Mouse (Mus musculus) neural tube, embryonic 14.5 days (tissue): ENCODE data around the gene Kank4. TPM values are rescaled to one million over a fixed set of nuclear protein-coding genes. Genes with fewer than 3 reads are reported as not detected.

Experiments
- ATAC-seq: fragments of 200-750 bp; cut with Nextera tagmentation; 2 replicates; pipeline ENCODE4 v1.8.0; 2017; ENCODE audit warnings: low read depth, mild to moderate bottlenecking, moderate TSS enrichment, moderate library complexity
- H3K27ac ChIP-seq: fragments of 300-500 bp; sonication (generic); 2 replicates; pipeline ENCODE4 v1.5.1; 2014; ENCODE audit warnings: low read depth, mild to moderate bottlenecking, control low read depth, low read length, moderate library complexity, mixed read lengths
- H3K27me3 ChIP-seq: fragments of 300-500 bp; sonication (generic); 2 replicates; pipeline ENCODE4 v1.6.1; 2014; ENCODE audit warnings: low read length; ENCODE audit not compliant: control insufficient read depth, insufficient read depth
- H3K36me3 ChIP-seq: fragments of 300-500 bp; sonication (generic); 2 replicates; pipeline ENCODE4 v1.6.1; 2014; ENCODE audit warnings: low read length, mixed read lengths; ENCODE audit not compliant: control insufficient read depth, insufficient read depth
- H3K4me1 ChIP-seq: fragments of 300-500 bp; sonication (generic); 2 replicates; pipeline ENCODE4 v1.6.1; 2014; ENCODE audit warnings: low read length; ENCODE audit not compliant: control insufficient read depth, insufficient read depth
- H3K4me2 ChIP-seq: fragments of 300-500 bp; sonication (generic); 2 replicates; pipeline ENCODE4 v1.6.1; 2014; ENCODE audit warnings: mild to moderate bottlenecking, low read depth, low read length, control low read depth
- H3K4me3 ChIP-seq: fragments of 300-500 bp; sonication (generic); 2 replicates; pipeline ENCODE4 v1.5.1; 2014; ENCODE audit warnings: low read depth, low read length, control low read depth, mixed read lengths
- H3K9ac ChIP-seq: fragments of 300-500 bp; sonication (generic); replicated peaks from 2 replicates; pipeline ENCODE4 v1.6.1; 2014; ENCODE audit warnings: low read depth, mild to moderate bottlenecking, control low read depth, low read length, mixed read lengths
- H3K9me3 ChIP-seq: fragments of 300-500 bp; sonication (generic); 2 replicates; pipeline ENCODE4 v1.6.1; 2016; ENCODE audit warnings: low read length; ENCODE audit not compliant: control insufficient read depth
- WGBS: fragments of 180-500 bp; shearing (Covaris S2); extraction: QIAGEN DNeasy Blood & Tissue Kit; methylation state at CpG from one replicate; pipeline ENCODE4 v1.1.7; 2014; 5-methylcytosine and 5-hydroxymethylcytosine counted together
- polyA plus RNA-seq: library from polyadenylated mRNA; unstranded; fragments of >200 nt; fragmentation: Nextera tagmentation; extraction: Ambion mirVana; gene quantifications from 2 replicates; pipeline ENCODE4 v1.2.1, GENCODE M21; 2014

Kank4 gene
- polyA plus RNA-seq, 1 experiment from 2014 or later: 0.92 TPM

- Histone ChIP-seq H3K4me1 (no peaks in the 10 kb centered on the region), H3K27me3 (no peaks in the 10 kb centered on the region), H3K9ac (no peak overlapping the region), H3K4me3 (no peak overlapping the region), H3K9me3 (no peaks in the 10 kb centered on the region), H3K4me2 (no peak overlapping the region), H3K36me3 (no peaks in the 10 kb centered on the region), H3K27ac (no peak overlapping the region)
- ATAC-seq: no peak
- WGBS: 75% methylated on average over 14 of the region's 14 CpGs
Measured at GRCm38 (mm10) chr4:98767134-98768133, 49.9 kb downstream of the Kank4 start.

DNA sequence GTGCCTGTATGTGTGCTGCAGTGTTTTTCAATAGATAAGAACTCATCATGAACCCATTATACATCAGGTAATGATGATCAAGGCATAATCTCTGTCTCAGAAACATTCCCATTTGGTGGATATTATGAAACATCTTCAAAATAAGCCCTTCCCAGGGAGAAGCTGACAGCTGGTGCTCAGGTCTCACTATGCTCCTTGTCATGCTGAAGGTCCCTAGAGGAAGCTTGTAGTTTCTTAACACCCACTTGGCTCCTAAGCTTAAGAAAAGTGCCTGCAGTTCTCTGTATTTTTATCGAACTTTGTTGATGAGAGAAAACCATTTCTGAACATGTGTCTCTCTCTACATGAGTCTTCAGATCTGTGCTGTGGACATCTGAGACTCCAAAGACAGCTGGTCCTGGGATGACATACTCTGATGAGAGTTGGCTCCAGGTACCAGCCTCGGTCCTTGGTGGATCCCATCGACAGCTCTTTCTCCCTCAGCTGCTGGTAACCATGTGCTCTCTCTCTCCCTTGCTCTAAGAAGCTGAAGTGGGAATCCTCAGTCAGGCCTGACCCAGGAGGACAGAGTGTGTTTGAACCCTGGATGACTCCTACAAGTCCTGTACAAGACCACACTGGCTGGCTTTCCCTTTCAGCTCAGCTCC is 58.3 kb downstream of the Kank4 start:
- no peaks in the 10 kb centered on the region for H3K27me3 ChIP-seq
- H3K36me3 ChIP-seq: no peaks in the 10 kb centered on the region
- no peak overlapping the region for H3K9ac ChIP-seq
- H3K4me1 ChIP-seq: no peaks in the 10 kb centered on the region
- 89% methylated on average over 3 of the region's 3 CpGs for WGBS
- H3K9me3 ChIP-seq: no peaks in the 10 kb centered on the region
- no peak for ATAC-seq
- H3K4me2 ChIP-seq: no peak overlapping the region
- no peak overlapping the region for H3K27ac ChIP-seq
- H3K4me3 ChIP-seq: no peak overlapping the region

- no peaks in the 10 kb centered on the region for H3K27me3 ChIP-seq
- ATAC-seq: peak; percentile 68
- H3K9me3 ChIP-seq: no peaks in the 10 kb centered on the region
- no peaks in the 10 kb centered on the region for H3K4me1 ChIP-seq
- no peaks in the 10 kb centered on the region for H3K36me3 ChIP-seq
- 53% methylated on average over 4 of the region's 4 CpGs for WGBS
- H3K9ac ChIP-seq: no peak overlapping the region
- H3K4me2 ChIP-seq: no peak overlapping the region
- H3K4me3 ChIP-seq: no peak overlapping the region
- no peak overlapping the region for H3K27ac ChIP-seq
Measured at GRCm38 (mm10) chr4:98758012-98758821, 59.1 kb downstream of the Kank4 start.

GRCm38 (mm10) chr4:98756141-98756540 is 61.2 kb downstream of the Kank4 start:
- no peaks in the 10 kb centered on the region for H3K9me3 ChIP-seq
- H3K27me3 ChIP-seq: no peaks in the 10 kb centered on the region
- H3K4me2 ChIP-seq: no peak overlapping the region
- ATAC-seq: no peak
- H3K36me3 ChIP-seq: no peaks in the 10 kb centered on the region
- 36% methylated on average over 11 of the region's 11 CpGs for WGBS
- no peaks in the 10 kb centered on the region for H3K4me1 ChIP-seq
- no peak overlapping the region for H3K27ac ChIP-seq
- no peak overlapping the region for H3K9ac ChIP-seq
- no peak overlapping the region for H3K4me3 ChIP-seq

- ATAC-seq: no peak
- Histone ChIP-seq H3K36me3 (no peaks in the 10 kb centered on the region), H3K4me1 (no peaks in the 10 kb centered on the region), H3K27me3 (no peaks in the 10 kb centered on the region), H3K9ac (no peak overlapping the region), H3K27ac (no peak overlapping the region), H3K9me3 (no peaks in the 10 kb centered on the region), H3K4me2 (no peak overlapping the region), H3K4me3 (no peak overlapping the region)
- 66% methylated on average over 4 of the region's 4 CpGs for WGBS
Measured at GRCm38 (mm10) chr4:98754456-98754855, 62.9 kb downstream of the Kank4 start.

DNA sequence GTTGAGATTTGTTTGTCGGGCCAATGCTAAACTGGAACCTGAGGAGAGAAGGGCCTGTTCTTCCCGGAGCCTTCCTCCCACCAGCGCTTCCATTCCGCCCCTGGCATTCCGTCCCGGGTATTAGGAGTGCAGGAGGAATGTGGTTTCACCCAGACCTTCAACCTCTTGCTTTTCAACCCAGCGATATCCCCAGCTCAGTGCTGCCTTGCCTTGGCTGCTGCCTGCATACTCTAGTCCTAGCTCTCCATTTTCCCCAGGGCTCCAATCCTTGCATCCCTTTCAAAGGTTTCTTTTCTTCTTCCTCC is 73.5 kb downstream of the Kank4 start:
- no peak overlapping the region for H3K4me3 ChIP-seq
- WGBS: 33% methylated on average over 7 of the region's 7 CpGs
- H3K27me3 ChIP-seq: no peaks in the 10 kb centered on the region
- no peak for ATAC-seq
- no peak overlapping the region for H3K4me2 ChIP-seq
- H3K4me1 ChIP-seq: no peaks in the 10 kb centered on the region
- H3K36me3 ChIP-seq: no peaks in the 10 kb centered on the region
- H3K27ac ChIP-seq: no peak overlapping the region
- H3K9ac ChIP-seq: no peak overlapping the region
- no peaks in the 10 kb centered on the region for H3K9me3 ChIP-seq

DNA sequence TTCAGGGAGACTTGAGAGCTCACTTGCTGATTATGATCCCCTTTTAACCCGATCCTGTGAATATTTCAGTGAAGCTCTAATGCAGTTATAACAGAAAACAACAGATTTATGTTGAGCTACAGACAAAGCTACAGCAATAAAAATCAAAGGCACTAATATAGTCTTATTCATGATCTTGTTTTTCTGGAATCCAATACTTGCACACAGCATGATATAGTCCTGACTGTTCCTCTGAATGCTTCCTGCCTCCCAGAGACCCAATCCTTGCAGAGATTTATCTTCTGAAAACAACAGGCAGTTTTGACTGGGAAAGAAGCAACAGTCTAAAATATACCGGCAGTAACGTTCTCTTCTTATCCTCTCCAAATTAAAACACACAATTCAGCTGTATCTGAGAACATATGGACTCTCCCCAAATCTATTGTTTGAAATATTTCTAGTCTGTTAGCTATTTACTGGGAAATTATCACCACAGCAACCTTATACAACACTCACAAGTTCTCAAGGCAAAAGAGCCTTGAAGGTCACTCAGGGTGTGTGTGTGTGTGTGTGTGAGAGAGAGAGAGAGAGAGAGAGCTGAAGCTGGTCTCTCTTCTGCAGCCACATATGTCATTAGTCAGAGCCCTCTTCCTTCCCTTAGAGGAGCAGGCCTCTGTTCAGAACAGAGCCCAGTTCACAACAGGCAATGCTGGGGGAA is 74.0 kb downstream of the Kank4 start:
- Histone ChIP-seq H3K4me1 (no peaks in the 10 kb centered on the region), H3K27ac (no peak overlapping the region), H3K27me3 (no peaks in the 10 kb centered on the region), H3K4me2 (no peak overlapping the region), H3K36me3 (no peaks in the 10 kb centered on the region), H3K4me3 (no peak overlapping the region), H3K9me3 (no peaks in the 10 kb centered on the region), H3K9ac (no peak overlapping the region)
- 46% methylated on average over 3 of the region's 3 CpGs for WGBS
- no peak for ATAC-seq

DNA sequence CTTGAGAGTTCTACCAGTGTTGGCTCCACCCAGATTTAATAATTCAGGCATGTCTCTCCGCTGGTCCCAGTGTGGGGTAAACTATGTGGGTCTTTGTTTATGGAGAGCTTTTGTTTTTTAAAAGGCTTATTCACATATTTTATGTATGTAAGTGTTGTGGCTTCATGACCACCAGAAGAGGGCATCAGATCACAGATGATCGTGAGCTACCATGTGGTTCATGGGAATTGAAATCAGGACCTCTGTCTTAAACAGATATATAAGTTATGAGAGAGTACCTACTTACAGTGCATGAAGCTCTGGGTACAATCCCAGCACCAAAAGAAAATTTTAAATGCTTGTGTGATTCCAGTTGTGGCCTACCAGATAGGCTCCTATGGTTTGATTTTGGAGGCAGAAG is 77.6 kb downstream of the Kank4 start:
- WGBS: 48% methylated on average over 2 of the region's 2 CpGs
- Histone ChIP-seq H3K36me3 (no peaks in the 10 kb centered on the region), H3K4me3 (no peak overlapping the region), H3K4me2 (no peak overlapping the region), H3K27me3 (no peaks in the 10 kb centered on the region), H3K4me1 (no peaks in the 10 kb centered on the region), H3K9ac (no peak overlapping the region), H3K9me3 (no peaks in the 10 kb centered on the region), H3K27ac (no peak overlapping the region)
- 0 out of 2 replicates have a peak, but pooled peaks have one; percentile 28 for ATAC-seq
